Mouse (Mus musculus) intestine, embryonic 16.5 days (tissue): Measurements from ENCODE around the gene Rora. TPM values are rescaled to one million over a fixed set of nuclear protein-coding genes. Genes with fewer than 3 reads are reported as not detected.

Experiments used
- ATAC-seq: fragments of 200-750 bp; cut with Nextera tagmentation; 2 replicates; pipeline ENCODE4 v1.8.0; 2017; ENCODE audit warnings: moderate TSS enrichment, moderate library complexity
- H3K27ac ChIP-seq: fragments of 300-500 bp; sonication (generic); 2 replicates; pipeline ENCODE4 v1.5.1; 2014; ENCODE audit warnings: mild to moderate bottlenecking, low read length
- H3K27me3 ChIP-seq: fragments of 300-500 bp; sonication (generic); replicated peaks from 2 replicates; pipeline ENCODE4 v1.6.1; 2014; ENCODE audit warnings: low read length, control low read depth, mixed read lengths; ENCODE audit not compliant: control insufficient read depth, insufficient read depth
- H3K36me3 ChIP-seq: fragments of 300-500 bp; sonication (generic); 2 replicates; pipeline ENCODE4 v1.6.1; 2014; ENCODE audit warnings: low read length, control low read depth; ENCODE audit not compliant: control insufficient read depth, insufficient read depth
- H3K4me1 ChIP-seq: fragments of 300-500 bp; sonication (generic); 2 replicates; pipeline ENCODE4 v1.6.1; 2014; ENCODE audit warnings: low read length, control low read depth, mixed read lengths; ENCODE audit not compliant: control insufficient read depth, insufficient read depth
- H3K4me2 ChIP-seq: fragments of 300-500 bp; sonication (generic); 2 replicates; pipeline ENCODE4 v1.6.1; 2014; ENCODE audit warnings: low read depth, low read length, control low read depth
- H3K4me3 ChIP-seq: fragments of 300-500 bp; sonication (generic); 2 replicates; pipeline ENCODE4 v1.5.1; 2014; ENCODE audit warnings: mild to moderate bottlenecking, low read length
- H3K9ac ChIP-seq: fragments of 300-500 bp; sonication (generic); 2 replicates; pipeline ENCODE4 v1.6.1; 2014; ENCODE audit warnings: low read depth, low read length
- H3K9me3 ChIP-seq: fragments of 300-500 bp; sonication (generic); 2 replicates; pipeline ENCODE4 v1.6.1; 2016; ENCODE audit warnings: low read length, control low read depth; ENCODE audit not compliant: control insufficient read depth
- WGBS: fragments of 180-500 bp; shearing (Covaris S2); extraction: QIAGEN DNeasy Blood & Tissue Kit; methylation state at CpG from one replicate; pipeline ENCODE4 v1.1.7; 2014; 5-methylcytosine and 5-hydroxymethylcytosine counted together
- polyA plus RNA-seq: library from polyadenylated mRNA; unstranded; fragments of >200 nt; fragmentation: Nextera tagmentation; extraction: Ambion mirVana; gene quantifications from 2 replicates; pipeline ENCODE4 v1.2.1, GENCODE M21; 2015

The Rora gene
- polyA plus RNA-seq, 1 experiment from 2014 or later = 4.5 TPM

- Histone ChIP-seq H3K4me2 (no peak overlapping the region), H3K36me3 (no peaks in the 10 kb centered on the region), H3K27ac (no peak overlapping the region), H3K9me3 (no peaks in the 10 kb centered on the region), H3K4me3 (no peak overlapping the region), H3K9ac (no peak overlapping the region), H3K4me1 (no peaks in the 10 kb centered on the region), H3K27me3 (no peaks in the 10 kb centered on the region)
- no peak for ATAC-seq
- 77% methylated on average over 16 of the region's 16 CpGs for WGBS
Measured at GRCm38 (mm10) chr9:68791982-68792540, 138.5 kb downstream of the Rora start.

GRCm38 (mm10) chr9:68795314-68795713 lies 141.7 kb downstream of the Rora start:
- H3K4me2 ChIP-seq = no peak overlapping the region
- ATAC-seq = no peak
- H3K36me3 ChIP-seq = no peaks in the 10 kb centered on the region
- H3K27ac ChIP-seq = no peak overlapping the region
- no peaks in the 10 kb centered on the region for H3K9me3 ChIP-seq
- no peak overlapping the region for H3K9ac ChIP-seq
- no peaks in the 10 kb centered on the region for H3K4me1 ChIP-seq
- 66% methylated on average over 13 of the region's 13 CpGs for WGBS
- H3K27me3 ChIP-seq = no peaks in the 10 kb centered on the region
- H3K4me3 ChIP-seq = no peak overlapping the region

- Histone ChIP-seq H3K9me3 (no peaks in the 10 kb centered on the region), H3K4me1 (no peaks in the 10 kb centered on the region), H3K27ac (no peak overlapping the region), H3K4me3 (no peak overlapping the region), H3K9ac (no peak overlapping the region), H3K4me2 (no peak overlapping the region), H3K27me3 (no peaks in the 10 kb centered on the region), H3K36me3 (no peaks in the 10 kb centered on the region)
- 82% methylated on average over 4 of the region's 4 CpGs for WGBS
- ATAC-seq = no peak
Measured at GRCm38 (mm10) chr9:68798221-68798620, 144.6 kb downstream of the Rora start.

DNA sequence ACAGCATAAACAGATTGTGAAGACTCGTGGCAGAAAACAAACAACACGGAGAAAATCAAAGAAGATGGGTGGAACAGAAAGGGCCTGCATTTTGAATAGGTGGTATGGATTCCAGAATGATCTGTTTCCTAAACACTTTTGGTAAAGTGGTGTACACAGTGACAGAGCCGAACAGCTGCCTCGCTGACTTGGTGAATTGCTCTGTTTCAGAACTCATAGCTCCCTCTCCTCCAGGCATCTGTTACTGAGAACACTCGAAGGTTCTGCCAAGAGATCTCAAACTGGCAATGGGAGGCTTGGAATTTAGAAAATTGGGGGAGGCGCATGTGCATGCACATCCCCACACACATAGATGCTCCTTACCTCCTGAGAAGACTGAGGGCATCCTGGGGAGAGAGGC lies 145.5 kb downstream of the Rora start:
- ATAC-seq = no peak
- no peaks in the 10 kb centered on the region for H3K36me3 ChIP-seq
- H3K4me2 ChIP-seq = no peak overlapping the region
- no peak overlapping the region for H3K9ac ChIP-seq
- WGBS = 80% methylated on average over 6 of the region's 6 CpGs
- no peaks in the 10 kb centered on the region for H3K9me3 ChIP-seq
- no peak overlapping the region for H3K27ac ChIP-seq
- H3K4me3 ChIP-seq = no peak overlapping the region
- H3K27me3 ChIP-seq = no peaks in the 10 kb centered on the region
- H3K4me1 ChIP-seq = no peaks in the 10 kb centered on the region

GRCm38 (mm10) chr9:68804229-68804628 lies 150.6 kb downstream of the Rora start:
- no peak for ATAC-seq
- Histone ChIP-seq H3K9ac (no peak overlapping the region), H3K36me3 (no peaks in the 10 kb centered on the region), H3K27me3 (no peaks in the 10 kb centered on the region), H3K4me1 (no peaks in the 10 kb centered on the region), H3K27ac (no peak overlapping the region), H3K4me2 (no peak overlapping the region), H3K4me3 (no peak overlapping the region), H3K9me3 (no peaks in the 10 kb centered on the region)
- 47% methylated on average over 6 of the region's 6 CpGs for WGBS

DNA sequence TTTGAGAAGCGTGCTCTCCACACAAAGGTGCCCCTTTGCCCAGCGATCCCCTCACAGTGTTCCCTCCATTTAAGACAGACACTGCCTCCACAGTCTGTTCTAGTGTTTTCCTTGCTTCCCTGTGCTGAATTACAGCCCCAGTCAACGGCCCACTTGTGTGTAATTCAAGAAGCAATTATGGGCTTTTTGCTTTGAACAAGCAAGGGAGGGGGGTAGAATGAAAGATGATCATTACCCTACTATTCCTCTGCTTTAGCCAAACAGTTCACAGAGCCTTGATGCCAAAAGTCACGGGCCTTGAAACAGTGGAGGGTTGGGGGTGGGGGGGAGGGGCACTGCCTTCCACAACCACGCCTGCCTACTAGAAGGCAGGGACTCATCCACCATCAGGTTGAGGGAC lies 152.2 kb downstream of the Rora start:
- no peaks in the 10 kb centered on the region for H3K27me3 ChIP-seq
- WGBS = 37% methylated on average over 5 of the region's 5 CpGs
- no peaks in the 10 kb centered on the region for H3K9me3 ChIP-seq
- H3K4me1 ChIP-seq = no peaks in the 10 kb centered on the region
- H3K9ac ChIP-seq = no peak overlapping the region
- H3K4me2 ChIP-seq = no peak overlapping the region
- no peak for ATAC-seq
- H3K4me3 ChIP-seq = no peak overlapping the region
- H3K27ac ChIP-seq = no peak overlapping the region
- H3K36me3 ChIP-seq = no peaks in the 10 kb centered on the region

DNA sequence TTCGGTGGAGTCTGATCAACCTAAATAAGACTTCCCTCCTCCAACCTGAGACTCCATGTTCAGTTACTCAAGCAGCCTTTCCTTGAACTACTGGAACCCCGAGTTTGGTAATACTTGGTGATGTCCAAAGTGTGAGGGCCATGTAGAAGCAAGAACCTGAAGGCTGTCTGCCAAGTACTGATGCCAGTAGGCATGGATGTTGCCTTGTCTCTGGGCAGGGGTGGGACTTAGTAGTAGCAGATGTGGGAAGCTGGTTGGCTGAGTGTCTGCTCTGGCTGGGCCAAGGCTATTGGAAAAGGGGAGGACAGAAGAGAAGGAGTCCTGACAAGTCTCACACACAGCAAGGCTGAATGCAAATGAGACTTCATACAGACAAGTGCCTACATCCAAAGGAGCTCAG lies 154.1 kb downstream of the Rora start:
- H3K4me3 ChIP-seq = no peak overlapping the region
- H3K9ac ChIP-seq = no peak overlapping the region
- no peaks in the 10 kb centered on the region for H3K27me3 ChIP-seq
- no peak overlapping the region for H3K27ac ChIP-seq
- WGBS = 91% methylated on average over 2 of the region's 2 CpGs
- H3K36me3 ChIP-seq = no peaks in the 10 kb centered on the region
- no peaks in the 10 kb centered on the region for H3K4me1 ChIP-seq
- no peak overlapping the region for H3K4me2 ChIP-seq
- no peaks in the 10 kb centered on the region for H3K9me3 ChIP-seq
- ATAC-seq = no peak

DNA sequence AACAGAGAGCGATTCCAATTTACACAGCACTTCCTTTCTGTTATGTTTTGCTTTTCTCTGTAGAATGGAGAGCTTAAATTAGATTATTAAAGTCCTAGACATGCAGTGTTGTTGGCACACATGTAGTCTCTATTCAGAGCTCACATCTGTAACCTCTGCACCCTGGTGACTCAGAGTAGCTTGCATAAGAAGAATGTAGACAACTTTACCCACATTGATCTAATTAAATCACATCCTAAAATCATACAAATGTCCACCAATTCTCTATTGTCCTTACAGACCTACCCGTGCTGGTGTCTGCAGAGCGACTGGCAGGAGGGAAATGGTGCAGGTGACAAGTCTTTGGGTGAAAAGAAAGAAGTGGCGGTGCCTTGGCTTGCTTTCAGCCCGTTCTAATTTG lies 155.9 kb downstream of the Rora start:
- no peak for ATAC-seq
- peaks cover 6% of the 10 kb centered on the region; the same call in 1 of the 2 replicates for H3K4me1 ChIP-seq
- H3K27ac ChIP-seq = no peak overlapping the region
- no peak overlapping the region for H3K4me2 ChIP-seq
- H3K4me3 ChIP-seq = no peak overlapping the region
- no peak overlapping the region for H3K9ac ChIP-seq
- no peaks in the 10 kb centered on the region for H3K36me3 ChIP-seq
- no peaks in the 10 kb centered on the region for H3K27me3 ChIP-seq
- no peaks in the 10 kb centered on the region for H3K9me3 ChIP-seq
- 66% methylated on average over 5 of the region's 5 CpGs for WGBS

DNA sequence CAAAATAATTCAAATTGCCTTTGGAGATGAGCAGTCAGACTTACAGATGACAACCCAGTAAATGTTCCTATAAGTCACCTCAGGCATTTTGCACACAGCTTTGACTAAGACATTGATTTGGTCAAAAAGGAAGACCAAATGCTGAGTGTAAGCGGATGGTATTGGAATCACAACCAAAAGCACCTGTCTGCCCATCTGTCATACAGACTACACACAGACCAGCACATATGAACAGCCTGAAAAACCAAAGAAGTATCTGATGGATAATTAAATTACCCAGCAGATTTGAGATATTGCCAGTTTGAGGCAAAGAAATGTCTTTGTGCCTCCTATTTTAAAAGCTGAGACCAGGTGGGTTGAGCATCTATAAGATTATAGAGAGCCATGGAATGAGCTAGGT lies 161.1 kb downstream of the Rora start:
- Histone ChIP-seq H3K36me3 (no peaks in the 10 kb centered on the region), H3K4me2 (no peak overlapping the region), H3K4me1 (peaks cover 6% of the 10 kb centered on the region; the same call in 1 of the 2 replicates), H3K9ac (no peak overlapping the region), H3K4me3 (no peak overlapping the region), H3K27ac (no peak overlapping the region), H3K27me3 (no peaks in the 10 kb centered on the region), H3K9me3 (no peaks in the 10 kb centered on the region)
- ATAC-seq = no peak
- 88% methylated on average over 1 of the region's 1 CpGs for WGBS

GRCm38 (mm10) chr9:68815877-68816276 lies 162.3 kb downstream of the Rora start:
- Histone ChIP-seq H3K4me2 (no peak overlapping the region), H3K36me3 (no peaks in the 10 kb centered on the region), H3K27me3 (no peaks in the 10 kb centered on the region), H3K4me3 (no peak overlapping the region), H3K4me1 (peaks cover 6% of the 10 kb centered on the region; the same call in 1 of the 2 replicates), H3K9ac (no peak overlapping the region), H3K27ac (no peak overlapping the region), H3K9me3 (no peaks in the 10 kb centered on the region)
- 87% methylated on average over 9 of the region's 9 CpGs for WGBS
- ATAC-seq = no peak
